Mouse (Mus musculus): ENCODE measurements at regions not wholly inside any gene's neighbourhood (a gene's known extent, or its start where the extent isn't known, plus 50 kb on each side); places are given as distances from the start of the nearest gene placed in this dataset.

- no peak overlapping the region for H3K4me3 ChIP-seq
- DNase-seq (ENCODE audit: extremely low spot score in 1 of 2, low spot score in 2 of 2) = no peak
- H3K27ac ChIP-seq = no peak overlapping the region
- intact Hi-C loops (cut with DNase I) = no loop called here
- TF ChIP-seq CTCF (IDR thresholded peaks at IDR 0.05) = no peak
These were observed 1077.8 kb upstream of the Kcnd2 start for GRCm38 (mm10) chr6:20137546-20137945.

Data from left cerebral cortex, adult 2 months (tissue).